Mouse (Mus musculus) hindbrain, postnatal 0 days (tissue): ENCODE results near the gene Ogfod2. TPM values are rescaled to one million over a fixed set of nuclear protein-coding genes. Genes with fewer than 3 reads are reported as not detected.

Experiments
- ATAC-seq: fragments of 200-750 bp; cut with Nextera tagmentation; 2 replicates; pipeline ENCODE4 v1.8.0; 2017; ENCODE audit warnings: mild to moderate bottlenecking, moderate TSS enrichment, moderate library complexity
- DNase-seq: peaks from one replicate; pipeline ENCODE4 v3.0.0-alpha.2; 2015; ENCODE audit warnings: low spot score
- H3K27ac ChIP-seq: fragments of 300-500 bp; sonication (generic); 2 replicates; pipeline ENCODE4 v1.5.1; 2014; ENCODE audit warnings: mild to moderate bottlenecking
- H3K27me3 ChIP-seq: fragments of 300-500 bp; sonication (generic); 2 replicates; pipeline ENCODE4 v1.6.1; 2014; ENCODE audit warnings: low read length, mixed read lengths; ENCODE audit not compliant: insufficient read depth
- H3K36me3 ChIP-seq: fragments of 300-500 bp; sonication (generic); 2 replicates; pipeline ENCODE4 v1.6.1; 2014; ENCODE audit warnings: low read length, mixed read lengths; ENCODE audit not compliant: insufficient read depth
- H3K4me1 ChIP-seq: fragments of 300-500 bp; sonication (generic); 2 replicates; pipeline ENCODE4 v1.6.1; 2014; ENCODE audit warnings: antibody characterized with exemption, low read length, mixed read lengths; ENCODE audit not compliant: insufficient read depth
- H3K4me2 ChIP-seq: fragments of 300-500 bp; sonication (generic); 2 replicates; pipeline ENCODE4 v1.6.1; 2014; ENCODE audit warnings: low read depth, mild to moderate bottlenecking, low read length, moderate library complexity, mixed read lengths
- H3K4me3 ChIP-seq: fragments of 300-500 bp; sonication (generic); 2 replicates; pipeline ENCODE4 v1.5.1; 2014; ENCODE audit warnings: low read length
- H3K9ac ChIP-seq: fragments of 300-500 bp; sonication (generic); replicated peaks from 2 replicates; pipeline ENCODE4 v1.6.1; 2014; ENCODE audit warnings: mild to moderate bottlenecking, low read length, moderate library complexity, mixed read lengths
- H3K9me3 ChIP-seq: fragments of 300-500 bp; sonication (generic); 2 replicates; pipeline ENCODE4 v1.6.1; 2016; ENCODE audit warnings: low read length, mixed read lengths
- CTCF ChIP-seq: IDR thresholded peaks from 2 replicates; pipeline ENCODE4 v1.5.1; 2016; ENCODE audit warnings: antibody characterized with exemption, control low read depth, low read depth
- WGBS: fragments of 180-500 bp; shearing (Covaris S2); extraction: QIAGEN DNeasy Blood & Tissue Kit; methylation state at CpG from one replicate; pipeline ENCODE4 v1.1.7; 2014; 5-methylcytosine and 5-hydroxymethylcytosine counted together
- polyA plus RNA-seq: library from polyadenylated mRNA; unstranded; fragments of >200 nt; fragmentation: Nextera tagmentation; extraction: Ambion mirVana; gene quantifications from 2 replicates; pipeline ENCODE4 v1.2.1, GENCODE M21; 2015
- total RNA-seq: library from RNA; depleted of rRNA; stranded (reverse); fragments of >200 nt; gene quantifications from 2 replicates; pipeline ENCODE4 v1.2.3, GENCODE M21; 2014; rRNA removed

Gene Ogfod2
- total RNA-seq = 52.0 and 110 TPM in 2 replicates
- polyA plus RNA-seq = 36.0 and 38.2 TPM in 2 replicates

DNA sequence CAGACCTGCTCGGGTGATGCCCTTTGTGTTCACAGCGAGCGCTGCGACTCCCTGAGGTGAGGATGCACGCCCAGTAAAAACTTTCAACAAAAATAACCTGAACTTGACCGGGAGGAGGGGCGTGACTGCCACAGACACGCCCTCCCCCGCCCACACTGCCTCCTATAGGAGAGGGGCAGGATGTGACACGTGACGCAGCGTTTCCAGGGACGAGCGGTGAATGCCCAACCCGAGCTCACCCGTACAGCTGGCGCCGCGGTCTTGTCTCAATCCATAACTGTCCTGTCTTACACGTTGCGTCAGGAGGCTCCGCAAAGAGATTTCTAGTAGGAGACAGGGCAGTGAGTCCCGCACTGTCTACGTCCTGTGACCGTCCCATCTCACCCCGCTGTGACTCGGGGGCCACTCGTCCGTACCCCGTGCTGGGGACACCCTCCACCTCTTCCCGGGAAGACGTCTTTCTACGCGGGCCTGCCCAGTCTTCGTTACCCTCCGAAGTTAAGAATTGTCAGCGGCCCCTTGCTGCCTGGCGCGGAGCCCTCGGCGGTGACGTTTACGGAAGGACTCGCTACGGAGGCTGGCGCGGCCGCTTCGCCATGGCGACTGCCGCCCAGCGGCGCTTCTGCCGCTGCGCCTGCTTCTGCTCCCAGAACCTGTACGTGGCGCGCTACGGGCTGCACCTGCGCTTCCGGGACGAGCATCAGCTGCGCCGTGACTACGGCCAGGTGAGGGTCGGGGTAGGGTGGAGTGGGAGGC is at the start of gene Ogfod2:
TSS of gene Ogfod2 (plus strand) at position 556 of the 756 bp plus-strand sequence.
- WGBS = 1% methylated on average over 64 of the region's 66 CpGs
- Histone ChIP-seq H3K27ac (peak within 1 kb of the TSS; percentile 93), H3K4me2 (peak within 1 kb of the TSS; percentile 96), H3K9me3 (no peaks in the 10 kb centered on the region), H3K9ac (peak within 1 kb of the TSS; percentile 62), H3K36me3 (no peaks in the 10 kb centered on the region), H3K4me3 (peak within 1 kb of the TSS; percentile 65), H3K4me1 (peaks cover 13% of the 10 kb centered on the region), H3K27me3 (no peaks in the 10 kb centered on the region)
- TF ChIP-seq CTCF = peak; percentile 61
- peak; percentile 96 for ATAC-seq
- peak; percentile 98 for DNase-seq

DNA sequence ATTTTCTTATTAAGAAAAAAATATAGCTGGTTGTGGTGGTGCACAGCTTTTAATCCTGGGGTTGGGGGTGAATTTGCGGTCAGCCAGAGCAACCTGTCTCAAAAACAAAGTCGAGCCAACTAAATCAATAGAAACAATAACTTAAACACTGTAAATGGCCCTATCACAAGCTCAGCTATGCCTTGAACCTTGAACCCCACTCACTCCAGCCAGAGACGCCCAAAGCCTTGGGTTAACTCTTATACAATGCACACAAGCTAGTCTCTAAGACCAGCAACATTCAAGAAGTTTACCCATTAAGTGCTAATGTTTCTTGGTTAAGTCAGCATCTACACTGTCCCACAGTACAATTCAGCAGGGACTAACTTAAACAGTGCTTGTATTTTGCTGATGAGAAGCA is 42.4 kb upstream of the Ogfod2 start:
- Histone ChIP-seq H3K27ac (no peak overlapping the region), H3K9me3 (no peaks in the 10 kb centered on the region), H3K4me3 (no peak overlapping the region), H3K4me1 (0 out of 2 replicates have a peak, but pooled peaks cover 4% of the 10 kb centered on the region), H3K9ac (no peak overlapping the region), H3K36me3 (no peaks in the 10 kb centered on the region; the same call in 1 of the 2 replicates), H3K4me2 (no peak overlapping the region), H3K27me3 (no peaks in the 10 kb centered on the region)
- DNase-seq (no peak), ATAC-seq (no peak)
- WGBS = 89% methylated on average over 3 of the region's 3 CpGs
- TF ChIP-seq CTCF = no peak

DNA sequence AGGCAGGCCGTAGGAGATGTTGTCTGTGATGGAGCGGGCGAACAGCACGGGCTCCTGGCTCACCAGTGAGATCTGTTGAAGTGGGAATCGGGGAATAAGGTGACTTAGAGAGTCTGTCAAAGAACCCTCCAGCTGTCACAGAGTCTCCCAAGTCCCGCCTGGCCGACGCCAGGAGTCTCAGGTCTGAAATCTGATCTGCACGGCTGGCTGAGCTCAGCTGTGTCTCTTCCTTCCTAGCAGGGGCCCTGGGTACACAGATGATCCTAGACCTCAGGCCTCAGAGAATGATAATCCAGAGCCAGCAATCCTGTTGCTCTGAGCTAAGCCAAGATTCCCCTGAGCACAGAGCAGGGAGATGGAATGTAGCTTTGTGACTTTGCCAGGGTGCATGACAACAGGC is 38.4 kb upstream of the Ogfod2 start:
- no peak overlapping the region for H3K9ac ChIP-seq
- H3K36me3 ChIP-seq = no peaks in the 10 kb centered on the region; the same call in 1 of the 2 replicates
- 0 out of 2 replicates have a peak overlapping the region, but pooled peaks have one; percentile 34 for H3K27ac ChIP-seq
- 53% methylated on average over 9 of the region's 9 CpGs for WGBS
- no peak overlapping the region for H3K4me3 ChIP-seq
- peaks cover 11% of the 10 kb centered on the region; the same call in 1 of the 2 replicates for H3K4me1 ChIP-seq
- no peak for ATAC-seq
- no peak for TF ChIP-seq CTCF
- no peaks in the 10 kb centered on the region for H3K9me3 ChIP-seq
- H3K4me2 ChIP-seq = no peak overlapping the region
- H3K27me3 ChIP-seq = no peaks in the 10 kb centered on the region
- DNase-seq = peak; percentile 49

DNA sequence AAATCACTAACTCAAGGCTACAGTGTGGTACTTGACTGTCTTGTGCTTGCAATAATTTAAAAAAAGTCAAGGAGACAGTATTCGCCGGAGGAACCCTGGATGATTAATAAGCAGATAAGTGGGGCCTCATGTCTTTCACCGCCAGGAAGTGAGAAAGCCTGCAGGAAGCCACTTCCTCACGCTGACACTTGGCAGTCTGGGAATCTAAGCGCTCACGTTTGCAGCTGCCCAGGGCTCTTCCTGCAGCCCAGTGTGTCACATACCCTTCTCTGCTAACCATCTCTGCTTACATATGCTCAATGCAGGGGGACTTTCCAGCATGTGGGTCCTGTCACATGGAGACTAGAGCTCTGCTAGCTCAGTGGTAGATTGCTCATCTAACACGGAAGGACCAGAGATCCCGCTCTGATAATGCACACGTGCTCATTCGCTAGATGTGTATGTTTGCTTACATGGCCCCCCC is 37.2 kb upstream of the Ogfod2 start:
- DNase-seq (no peak), ATAC-seq (no peak)
- Histone ChIP-seq H3K4me3 (no peak overlapping the region), H3K4me2 (no peak overlapping the region), H3K4me1 (peaks cover 11% of the 10 kb centered on the region; the same call in 1 of the 2 replicates), H3K9ac (no peak overlapping the region), H3K27ac (no peak overlapping the region), H3K27me3 (no peaks in the 10 kb centered on the region), H3K9me3 (no peaks in the 10 kb centered on the region), H3K36me3 (no peaks in the 10 kb centered on the region; the same call in 1 of the 2 replicates)
- WGBS = 49% methylated on average over 10 of the region's 10 CpGs
- TF ChIP-seq CTCF = no peak

DNA sequence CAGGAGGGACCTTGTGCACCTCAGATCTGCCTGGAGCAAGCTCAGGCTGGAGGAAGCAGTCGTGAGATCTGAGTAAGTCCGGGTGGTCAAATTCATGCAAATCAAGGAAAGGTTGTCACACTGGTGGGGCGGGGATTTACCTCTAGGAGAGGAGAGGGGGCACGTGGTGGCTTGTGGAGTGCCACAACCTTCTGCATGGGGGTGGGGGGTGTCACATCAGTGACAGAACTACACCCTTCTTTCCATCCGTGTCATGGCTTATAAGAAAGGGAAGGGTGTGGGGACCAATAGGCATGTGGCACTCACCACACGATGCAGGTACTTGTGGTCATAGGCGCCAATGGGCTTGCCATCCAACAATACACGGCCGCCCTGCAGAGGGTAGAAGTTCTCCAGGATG is 36.4 kb upstream of the Ogfod2 start:
- Histone ChIP-seq H3K9me3 (no peaks in the 10 kb centered on the region), H3K9ac (no peak overlapping the region), H3K4me3 (no peak overlapping the region), H3K36me3 (no peaks in the 10 kb centered on the region; the same call in 1 of the 2 replicates), H3K27me3 (no peaks in the 10 kb centered on the region), H3K27ac (no peak overlapping the region), H3K4me1 (peaks cover 11% of the 10 kb centered on the region; the same call in 1 of the 2 replicates), H3K4me2 (no peak overlapping the region)
- ATAC-seq (no peak), DNase-seq (no peak)
- WGBS = 75% methylated on average over 9 of the region's 9 CpGs
- TF ChIP-seq CTCF = no peak

DNA sequence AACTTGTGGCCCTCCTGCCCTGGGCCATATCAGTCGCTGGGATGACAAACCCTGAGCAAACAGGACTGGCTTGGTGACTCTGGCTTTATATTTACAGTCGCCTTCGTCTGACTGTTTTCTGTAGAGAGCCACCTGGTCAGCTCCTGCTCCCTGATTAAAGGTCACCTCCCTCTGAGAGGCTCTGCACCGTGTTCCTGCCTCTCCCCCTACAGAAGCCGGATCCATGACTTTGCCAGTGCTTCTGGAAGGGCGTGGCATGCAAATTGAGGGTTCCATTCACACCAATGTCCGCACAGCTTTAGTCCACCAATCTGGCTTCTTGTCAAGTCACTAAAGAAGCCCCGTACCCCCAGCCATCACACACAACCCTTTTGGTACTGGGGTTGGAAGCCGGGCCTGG is 35.5 kb upstream of the Ogfod2 start:
- 50% methylated on average over 9 of the region's 9 CpGs for WGBS
- no peak for TF ChIP-seq CTCF
- no peak overlapping the region for H3K4me3 ChIP-seq
- H3K27ac ChIP-seq = no peak overlapping the region
- no peak for ATAC-seq
- H3K4me1 ChIP-seq = peaks cover 11% of the 10 kb centered on the region; the same call in 1 of the 2 replicates
- no peak overlapping the region for H3K4me2 ChIP-seq
- H3K27me3 ChIP-seq = no peaks in the 10 kb centered on the region
- H3K36me3 ChIP-seq = no peaks in the 10 kb centered on the region; the same call in 1 of the 2 replicates
- no peaks in the 10 kb centered on the region for H3K9me3 ChIP-seq
- DNase-seq = no peak
- H3K9ac ChIP-seq = no peak overlapping the region

DNA sequence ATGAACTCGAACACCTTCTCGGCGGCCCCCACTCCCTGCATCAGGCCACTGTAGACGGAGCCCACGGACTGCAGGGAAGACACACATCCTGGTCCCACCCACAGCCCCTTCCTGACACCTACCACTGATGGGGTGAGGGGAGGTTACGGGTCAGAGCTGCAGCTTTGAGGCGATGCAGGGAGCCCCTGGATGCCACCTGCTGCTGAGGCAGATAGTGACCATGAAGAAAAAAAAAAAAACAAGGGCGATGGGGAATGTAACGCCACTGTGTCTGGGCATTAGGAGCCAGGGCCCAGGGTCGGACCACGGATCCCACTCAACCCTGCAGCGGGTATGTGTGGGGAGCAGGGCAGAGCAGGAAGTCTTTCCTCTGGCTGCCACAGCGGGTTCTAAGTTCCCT is 34.9 kb upstream of the Ogfod2 start:
- H3K9me3 ChIP-seq = no peaks in the 10 kb centered on the region
- DNase-seq (no peak), ATAC-seq (no peak)
- H3K4me1 ChIP-seq = peaks cover 11% of the 10 kb centered on the region; the same call in 1 of the 2 replicates
- H3K27ac ChIP-seq = no peak overlapping the region
- H3K36me3 ChIP-seq = no peaks in the 10 kb centered on the region; the same call in 1 of the 2 replicates
- WGBS = 75% methylated on average over 13 of the region's 13 CpGs
- no peaks in the 10 kb centered on the region for H3K27me3 ChIP-seq
- H3K9ac ChIP-seq = no peak overlapping the region
- H3K4me3 ChIP-seq = no peak overlapping the region
- H3K4me2 ChIP-seq = 0 out of 2 replicates have a peak overlapping the region, but pooled peaks have one; percentile 29
- TF ChIP-seq CTCF = no peak
